Mouse (Mus musculus): ENCODE data around the gene Trim25.

The Trim25 gene

GRCm38 (mm10) chr11:88998974-88999722 is at the start of gene Trim25:
TSS of gene Trim25 (plus strand) at chr11:88999376.
- DNase-seq (ENCODE audit: low spot score) = peak; percentile 64

GRCm38 (mm10) chr11:88949802-88950639 is 49.2 kb upstream of the Trim25 start:
- no peak for DNase-seq (ENCODE audit: low spot score)

- no peak for DNase-seq (ENCODE audit: low spot score)
Observed at GRCm38 (mm10) chr11:88950640-88951250, 48.4 kb upstream of the Trim25 start.

GRCm38 (mm10) chr11:88951576-88951975 is 47.6 kb upstream of the Trim25 start:
- no peak for DNase-seq (ENCODE audit: low spot score)

- DNase-seq (ENCODE audit: low spot score) = no peak
Observed at GRCm38 (mm10) chr11:88952117-88952516, 47.1 kb upstream of the Trim25 start.

GRCm38 (mm10) chr11:88953582-88953981 is 45.6 kb upstream of the Trim25 start:
- no peak for DNase-seq (ENCODE audit: low spot score)

DNA sequence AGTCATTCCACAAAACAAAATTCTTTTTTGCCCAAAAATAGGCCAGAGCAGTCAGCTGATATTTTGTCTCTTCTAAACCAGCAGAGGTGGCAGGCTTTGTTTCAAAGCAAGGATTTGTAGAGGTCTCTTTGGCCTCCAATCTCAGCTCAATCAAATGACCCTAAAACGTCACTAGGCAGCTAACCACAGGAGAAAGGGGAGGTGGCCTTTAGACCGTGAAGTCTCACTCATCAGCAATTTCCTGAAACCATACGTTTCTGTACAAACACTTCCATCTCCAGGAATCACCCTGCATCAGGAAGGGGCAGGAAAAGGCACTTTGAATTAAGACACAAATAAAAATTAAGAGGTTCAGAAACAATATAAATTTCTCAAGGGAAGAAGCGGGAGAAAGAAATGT is 44.4 kb upstream of the Trim25 start:
- no peak for DNase-seq (ENCODE audit: low spot score)

- peak; percentile 88 for DNase-seq (ENCODE audit: low spot score)
Observed at GRCm38 (mm10) chr11:88955217-88955969, 43.8 kb upstream of the Trim25 start, which contains the start of gene Scpep1. TSS of gene Scpep1 (minus strand) at chr11:88955465.

GRCm38 (mm10) chr11:88958851-88959250 is 40.3 kb upstream of the Trim25 start:
- DNase-seq (ENCODE audit: low spot score) = no peak

GRCm38 (mm10) chr11:88966881-88967361 is 32.3 kb upstream of the Trim25 start, which contains the start of gene Elobl:
TSS of gene Elobl (minus strand) at chr11:88966931.
- no peak for DNase-seq (ENCODE audit: low spot score)

DNA sequence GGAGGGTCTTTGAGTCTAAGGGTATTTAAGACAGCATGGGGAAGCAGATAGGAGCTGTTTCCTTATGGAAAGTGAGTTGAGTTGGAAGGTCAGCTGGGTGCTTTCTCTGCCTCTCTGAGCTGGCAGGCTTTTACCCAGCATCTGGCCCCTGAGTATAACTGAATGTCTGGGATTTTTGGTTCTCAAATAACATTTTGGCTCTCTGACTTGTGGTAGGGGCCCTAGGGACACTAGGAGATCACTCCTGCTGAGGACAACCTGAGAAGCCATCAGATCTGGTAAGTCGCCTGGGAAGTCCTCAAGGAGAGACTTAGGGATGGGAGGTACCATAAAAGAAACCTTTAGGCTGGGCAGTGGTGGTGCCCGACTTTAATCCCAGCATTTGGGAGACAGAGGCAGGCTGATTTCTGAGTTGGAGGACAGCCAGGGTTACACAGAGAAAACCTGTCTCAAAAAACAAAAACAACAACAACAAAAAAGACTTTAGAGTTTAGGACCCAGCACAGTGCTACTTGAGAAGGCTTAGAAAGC is 28.9 kb upstream of the Trim25 start, which contains the start of gene Coil:
Coil (plus strand) TSS at position 51 of the 531 bp plus-strand sequence.
- no peak for DNase-seq (ENCODE audit: low spot score)

DNA sequence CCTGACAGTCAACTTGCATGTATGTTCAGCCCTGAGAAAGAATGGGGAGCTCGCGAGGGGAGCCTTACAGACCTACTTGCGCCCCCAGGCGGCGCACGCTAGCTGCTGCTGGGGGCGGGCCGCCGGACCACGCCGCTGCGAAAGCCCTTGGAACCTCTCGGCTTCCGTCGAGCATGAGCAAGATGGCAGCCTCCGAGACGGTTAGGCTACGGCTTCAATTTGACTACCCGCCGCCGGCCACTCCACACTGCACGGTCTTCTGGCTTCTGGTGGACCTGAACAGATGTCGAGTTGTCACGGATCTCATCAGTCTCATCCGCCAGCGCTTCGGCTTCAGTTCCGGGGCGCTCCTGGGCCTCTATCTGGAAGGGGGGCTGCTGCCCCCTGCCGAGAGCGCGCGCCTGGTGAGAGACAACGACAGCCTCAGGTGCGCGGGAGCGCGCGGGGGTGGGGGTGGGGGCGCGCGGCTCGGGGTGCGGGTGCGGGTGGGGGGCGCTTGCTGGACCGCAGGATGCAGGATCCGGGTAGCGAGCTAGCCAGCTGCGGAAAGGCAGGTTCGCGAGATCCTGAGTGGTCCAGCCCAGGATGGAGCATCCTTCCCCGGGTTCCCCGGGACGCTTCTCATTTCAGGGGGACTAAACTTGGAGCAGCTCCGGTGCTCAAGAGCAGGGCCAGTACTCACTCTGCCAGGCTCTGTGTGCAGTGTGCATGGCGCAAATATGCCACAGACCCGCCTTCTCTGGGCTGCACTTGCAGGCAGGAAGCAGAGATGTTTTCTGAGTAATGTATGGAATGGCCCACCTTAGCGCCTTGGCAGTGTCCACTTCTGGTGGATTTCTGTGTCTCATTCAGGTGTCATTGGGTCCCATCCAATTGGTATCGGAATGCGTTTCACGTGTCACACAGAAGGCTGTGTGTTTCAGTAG is 25.1 kb upstream of the Trim25 start:
- DNase-seq (ENCODE audit: low spot score) = peak; percentile 71

DNA sequence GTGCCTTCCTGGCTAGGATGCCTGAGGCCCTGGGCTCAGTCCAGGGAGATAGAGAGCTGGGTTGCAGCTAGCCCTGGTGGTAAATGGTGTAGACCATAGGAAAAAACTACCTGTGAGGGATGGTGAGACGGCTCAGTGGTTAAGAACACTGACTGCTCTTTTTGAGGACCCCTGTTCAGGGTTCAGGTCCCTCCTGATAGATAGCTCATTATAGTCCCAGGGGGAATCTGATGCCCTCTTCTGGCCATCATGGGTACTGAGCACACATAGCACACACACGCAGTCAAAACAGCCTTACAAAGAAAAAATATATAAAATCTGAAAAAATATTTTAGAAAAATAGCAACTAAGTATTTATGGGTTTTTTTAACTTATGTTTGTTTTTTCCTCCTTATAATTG is 22.9 kb upstream of the Trim25 start:
- DNase-seq (ENCODE audit: low spot score) = no peak

DNA sequence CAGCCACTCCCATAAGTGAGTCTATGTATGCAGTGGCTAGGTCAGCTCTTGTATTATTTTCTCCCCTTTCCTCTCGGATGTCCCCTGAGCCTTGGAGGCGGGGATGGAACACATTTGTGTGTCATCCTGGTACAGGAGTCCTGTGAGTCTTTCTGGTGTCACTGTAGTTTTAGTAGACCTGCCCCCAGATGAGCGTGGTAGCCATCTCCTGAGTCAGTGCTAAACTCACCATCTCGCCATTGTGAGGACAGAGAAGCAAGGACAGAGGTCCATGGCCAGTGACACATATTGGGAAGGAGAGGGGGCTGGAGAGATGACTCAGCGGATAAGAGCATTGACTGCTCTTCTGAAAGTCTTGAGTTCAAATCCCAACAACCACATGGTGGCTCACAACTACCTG is 22.0 kb upstream of the Trim25 start:
- no peak for DNase-seq (ENCODE audit: low spot score)

- DNase-seq (ENCODE audit: low spot score) = no peak
Observed at GRCm38 (mm10) chr11:88981337-88981736, 17.8 kb upstream of the Trim25 start.

DNA sequence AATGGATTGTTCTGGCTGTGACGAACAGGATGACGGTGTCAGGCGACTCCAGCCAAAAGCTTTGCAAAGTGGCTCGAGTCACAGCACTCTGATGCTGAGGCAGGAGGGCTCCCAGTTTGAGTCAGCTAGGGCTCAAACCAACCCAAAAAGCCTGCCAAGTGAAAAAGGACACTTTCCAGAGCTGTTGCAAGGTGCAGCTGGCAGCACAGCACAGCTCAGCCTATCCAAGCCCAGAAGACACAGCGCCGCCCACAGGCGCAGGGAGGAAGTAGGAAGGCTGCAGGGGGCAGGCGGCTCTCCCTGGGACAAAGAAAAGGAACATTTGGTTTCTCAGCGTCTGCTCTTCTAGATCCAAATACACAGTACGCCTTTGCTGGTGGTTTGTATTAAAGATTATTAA is 12.6 kb upstream of the Trim25 start:
- no peak for DNase-seq (ENCODE audit: low spot score)

DNA sequence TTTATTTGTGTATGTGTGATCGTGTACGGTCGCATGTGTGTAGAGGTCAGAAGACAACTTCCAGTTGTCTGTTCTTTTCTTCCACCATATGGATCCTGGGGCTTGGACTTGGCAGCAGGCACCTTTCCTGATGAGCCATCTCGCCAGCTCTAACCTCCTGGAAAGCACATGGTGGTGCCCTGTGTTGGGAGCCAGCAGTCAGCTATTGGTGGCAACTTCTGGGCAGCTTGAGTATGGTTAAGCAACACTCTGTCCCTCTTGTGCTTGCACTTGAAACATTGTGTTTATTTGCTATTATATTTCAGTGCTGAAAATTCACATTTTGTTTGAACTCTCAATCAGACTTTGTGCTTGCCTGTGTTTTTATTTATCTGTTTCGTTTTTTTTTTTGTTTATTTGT is 10.2 kb upstream of the Trim25 start:
- DNase-seq (ENCODE audit: low spot score) = no peak

GRCm38 (mm10) chr11:88989530-88989929 is 9.6 kb upstream of the Trim25 start:
- no peak for DNase-seq (ENCODE audit: low spot score)

- no peak for DNase-seq (ENCODE audit: low spot score)
Observed at GRCm38 (mm10) chr11:88993186-88993585, 6.0 kb upstream of the Trim25 start.

DNA sequence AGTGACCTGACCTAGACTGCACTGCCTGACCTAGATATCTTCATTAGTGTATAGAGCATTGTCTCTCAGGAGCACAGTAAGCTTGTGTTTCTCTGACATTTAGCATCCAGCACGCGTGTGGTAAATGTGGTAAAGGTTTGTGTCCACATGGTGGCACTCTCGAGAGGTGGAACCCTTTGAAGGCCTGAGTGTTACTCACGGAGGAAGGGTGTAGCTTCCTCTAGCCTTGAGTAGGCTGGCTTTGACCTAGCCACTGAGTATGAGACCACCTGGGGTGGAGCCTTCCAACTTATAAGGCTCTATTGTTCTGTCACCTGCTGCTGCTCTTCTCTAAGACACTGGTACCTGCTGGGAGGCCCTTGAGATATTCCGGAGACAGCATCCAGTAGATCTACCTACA is 5.6 kb upstream of the Trim25 start:
- no peak for DNase-seq (ENCODE audit: low spot score)
